Mouse (Mus musculus): ENCODE results near the gene Scg5. TPM values are rescaled to one million over a fixed set of nuclear protein-coding genes. Genes with fewer than 3 reads are reported as not detected.

Scg5 gene
- polyA plus RNA-seq, 1 experiment from 2014 or later = 1.0 TPM

GRCm38 (mm10) chr2:113817681-113818606 lies 11.0 kb downstream of the Scg5 start:
- ATAC-seq (ENCODE audit: low read depth) = no peak
- Histone ChIP-seq H3K4me3 (ENCODE audit: low read length) (no peak overlapping the region), H3K4me1 (replicated peaks; ENCODE audit: control insufficient read depth, insufficient read depth, low read length) (no peaks in the 10 kb centered on the region), H3K4me2 (ENCODE audit: low read depth, low read length) (no peak overlapping the region), H3K27me3 (ENCODE audit: control insufficient read depth, insufficient read depth, low read depth, low read length) (no peaks in the 10 kb centered on the region), H3K27ac (ENCODE audit: low read length) (no peak overlapping the region), H3K9ac (ENCODE audit: low read length) (no peak overlapping the region), H3K36me3 (ENCODE audit: control insufficient read depth, insufficient read depth, low read length) (no peaks in the 10 kb centered on the region), H3K9me3 (ENCODE audit: control insufficient read depth, low read length) (no peaks in the 10 kb centered on the region)
- 70% methylated on average over 14 of the region's 14 CpGs for WGBS

- no peaks in the 10 kb centered on the region for H3K27me3 ChIP-seq (ENCODE audit: control insufficient read depth, insufficient read depth, low read depth, low read length)
- no peak overlapping the region for H3K9ac ChIP-seq (ENCODE audit: low read length)
- ATAC-seq (ENCODE audit: low read depth) = no peak
- 17% methylated on average over 9 of the region's 9 CpGs for WGBS
- no peaks in the 10 kb centered on the region for H3K9me3 ChIP-seq (ENCODE audit: control insufficient read depth, low read length)
- H3K4me1 ChIP-seq (replicated peaks; ENCODE audit: control insufficient read depth, insufficient read depth, low read length) = no peaks in the 10 kb centered on the region
- H3K4me2 ChIP-seq (ENCODE audit: low read depth, low read length) = no peak overlapping the region
- no peak overlapping the region for H3K27ac ChIP-seq (ENCODE audit: low read length)
- H3K36me3 ChIP-seq (ENCODE audit: control insufficient read depth, insufficient read depth, low read length) = no peaks in the 10 kb centered on the region
- H3K4me3 ChIP-seq (ENCODE audit: low read length) = no peak overlapping the region
Measured at GRCm38 (mm10) chr2:113807640-113808039, 21.3 kb downstream of the Scg5 start.

- ATAC-seq (ENCODE audit: low read depth) = no peak
- Histone ChIP-seq H3K4me2 (ENCODE audit: low read depth, low read length) (no peak overlapping the region), H3K36me3 (ENCODE audit: control insufficient read depth, insufficient read depth, low read length) (no peaks in the 10 kb centered on the region), H3K27ac (ENCODE audit: low read length) (no peak overlapping the region), H3K9me3 (ENCODE audit: control insufficient read depth, low read length) (no peaks in the 10 kb centered on the region), H3K4me1 (replicated peaks; ENCODE audit: control insufficient read depth, insufficient read depth, low read length) (no peaks in the 10 kb centered on the region), H3K4me3 (ENCODE audit: low read length) (no peak overlapping the region), H3K27me3 (ENCODE audit: control insufficient read depth, insufficient read depth, low read depth, low read length) (no peaks in the 10 kb centered on the region), H3K9ac (ENCODE audit: low read length) (no peak overlapping the region)
- WGBS = 70% methylated on average over 10 of the region's 10 CpGs
Measured at GRCm38 (mm10) chr2:113806851-113807577, 21.9 kb downstream of the Scg5 start.

- Histone ChIP-seq H3K9ac (ENCODE audit: low read length) (no peak overlapping the region), H3K36me3 (ENCODE audit: control insufficient read depth, insufficient read depth, low read length) (no peaks in the 10 kb centered on the region), H3K4me3 (ENCODE audit: low read length) (no peak overlapping the region), H3K4me1 (replicated peaks; ENCODE audit: control insufficient read depth, insufficient read depth, low read length) (no peaks in the 10 kb centered on the region), H3K9me3 (ENCODE audit: control insufficient read depth, low read length) (no peaks in the 10 kb centered on the region), H3K27me3 (ENCODE audit: control insufficient read depth, insufficient read depth, low read depth, low read length) (no peaks in the 10 kb centered on the region), H3K27ac (ENCODE audit: low read length) (no peak overlapping the region), H3K4me2 (ENCODE audit: low read depth, low read length) (no peak overlapping the region)
- no peak for ATAC-seq (ENCODE audit: low read depth)
- 82% methylated on average over 4 of the region's 4 CpGs for WGBS
Measured at GRCm38 (mm10) chr2:113805765-113806164, 23.2 kb downstream of the Scg5 start.

- Histone ChIP-seq H3K9me3 (ENCODE audit: control insufficient read depth, low read length) (no peaks in the 10 kb centered on the region), H3K4me3 (ENCODE audit: low read length) (no peak overlapping the region), H3K4me2 (ENCODE audit: low read depth, low read length) (no peak overlapping the region), H3K27me3 (ENCODE audit: control insufficient read depth, insufficient read depth, low read depth, low read length) (no peaks in the 10 kb centered on the region), H3K4me1 (replicated peaks; ENCODE audit: control insufficient read depth, insufficient read depth, low read length) (no peaks in the 10 kb centered on the region), H3K27ac (ENCODE audit: low read length) (no peak overlapping the region), H3K36me3 (ENCODE audit: control insufficient read depth, insufficient read depth, low read length) (no peaks in the 10 kb centered on the region), H3K9ac (ENCODE audit: low read length) (no peak overlapping the region)
- WGBS = 28% methylated on average over 1 of the region's 1 CpGs
- ATAC-seq (ENCODE audit: low read depth) = no peak
Measured at GRCm38 (mm10) chr2:113803753-113804152, 25.2 kb downstream of the Scg5 start.

- Histone ChIP-seq H3K27ac (ENCODE audit: low read length) (no peak overlapping the region), H3K4me3 (ENCODE audit: low read length) (no peak overlapping the region), H3K9me3 (ENCODE audit: control insufficient read depth, low read length) (no peaks in the 10 kb centered on the region), H3K4me1 (replicated peaks; ENCODE audit: control insufficient read depth, insufficient read depth, low read length) (no peaks in the 10 kb centered on the region), H3K36me3 (ENCODE audit: control insufficient read depth, insufficient read depth, low read length) (no peaks in the 10 kb centered on the region), H3K27me3 (ENCODE audit: control insufficient read depth, insufficient read depth, low read depth, low read length) (no peaks in the 10 kb centered on the region), H3K4me2 (ENCODE audit: low read depth, low read length) (no peak overlapping the region), H3K9ac (ENCODE audit: low read length) (no peak overlapping the region)
- WGBS = 66% methylated on average over 5 of the region's 5 CpGs
- ATAC-seq (ENCODE audit: low read depth) = no peak
Measured at GRCm38 (mm10) chr2:113800846-113801245, 28.1 kb downstream of the Scg5 start.

- Histone ChIP-seq H3K9ac (ENCODE audit: low read length) (no peak overlapping the region), H3K9me3 (ENCODE audit: control insufficient read depth, low read length) (no peaks in the 10 kb centered on the region), H3K4me3 (ENCODE audit: low read length) (no peak overlapping the region), H3K36me3 (ENCODE audit: control insufficient read depth, insufficient read depth, low read length) (no peaks in the 10 kb centered on the region), H3K27ac (ENCODE audit: low read length) (no peak overlapping the region), H3K4me2 (ENCODE audit: low read depth, low read length) (no peak overlapping the region), H3K27me3 (ENCODE audit: control insufficient read depth, insufficient read depth, low read depth, low read length) (no peaks in the 10 kb centered on the region), H3K4me1 (replicated peaks; ENCODE audit: control insufficient read depth, insufficient read depth, low read length) (no peaks in the 10 kb centered on the region)
- no peak for ATAC-seq (ENCODE audit: low read depth)
- WGBS = 66% methylated on average over 13 of the region's 13 CpGs
Measured at GRCm38 (mm10) chr2:113798605-113799004, 30.3 kb downstream of the Scg5 start.

GRCm38 (mm10) chr2:113795186-113795585 lies 33.7 kb downstream of the Scg5 start:
- 60% methylated on average over 4 of the region's 4 CpGs for WGBS
- Histone ChIP-seq H3K27ac (ENCODE audit: low read length) (no peak overlapping the region), H3K27me3 (ENCODE audit: control insufficient read depth, insufficient read depth, low read depth, low read length) (no peaks in the 10 kb centered on the region), H3K4me3 (ENCODE audit: low read length) (no peak overlapping the region), H3K9ac (ENCODE audit: low read length) (no peak overlapping the region), H3K36me3 (ENCODE audit: control insufficient read depth, insufficient read depth, low read length) (no peaks in the 10 kb centered on the region), H3K9me3 (ENCODE audit: control insufficient read depth, low read length) (no peaks in the 10 kb centered on the region), H3K4me2 (ENCODE audit: low read depth, low read length) (no peak overlapping the region), H3K4me1 (replicated peaks; ENCODE audit: control insufficient read depth, insufficient read depth, low read length) (no peaks in the 10 kb centered on the region)
- no peak for ATAC-seq (ENCODE audit: low read depth)

- no peak overlapping the region for H3K27ac ChIP-seq (ENCODE audit: low read length)
- H3K9ac ChIP-seq (ENCODE audit: low read length) = no peak overlapping the region
- 85% methylated on average over 3 of the region's 3 CpGs for WGBS
- ATAC-seq (ENCODE audit: low read depth) = no peak
- no peak overlapping the region for H3K4me2 ChIP-seq (ENCODE audit: low read depth, low read length)
- H3K36me3 ChIP-seq (ENCODE audit: control insufficient read depth, insufficient read depth, low read length) = no peaks in the 10 kb centered on the region
- no peaks in the 10 kb centered on the region for H3K9me3 ChIP-seq (ENCODE audit: control insufficient read depth, low read length)
- H3K4me3 ChIP-seq (ENCODE audit: low read length) = no peak overlapping the region
- H3K4me1 ChIP-seq (replicated peaks; ENCODE audit: control insufficient read depth, insufficient read depth, low read length) = no peaks in the 10 kb centered on the region
- no peaks in the 10 kb centered on the region for H3K27me3 ChIP-seq (ENCODE audit: control insufficient read depth, insufficient read depth, low read depth, low read length)
Measured at GRCm38 (mm10) chr2:113793521-113793920, 35.4 kb downstream of the Scg5 start.

Data from lung, embryonic 16.5 days (tissue).